Mouse (Mus musculus) heart, adult 2 months (tissue): ENCODE measurements around the gene Ptgdr. TPM values are rescaled to one million over a fixed set of nuclear protein-coding genes. Genes with fewer than 3 reads are reported as not detected.
"Not testable (repeated sequence)": the region's sequence is repeated elsewhere in the genome, so short reads cannot be mapped to it uniquely, and the experiment has no call there.

Experiments used
- DNase-seq, 2 experiments: peaks; one replicate each; pipeline ENCODE4 v3.0.0; 2021
- H3K27ac ChIP-seq: fragments of 200-600 bp; 2 replicates; pipeline ENCODE4 v1.8.1; 2022
- H3K27me3 ChIP-seq: fragments of 200-500 bp; 2 replicates; pipeline ENCODE4 v1.6.1; 2012; ENCODE audit warnings: mild to moderate bottlenecking, low read length, inconsistent platforms, mixed read lengths; ENCODE audit not compliant: control insufficient read depth, insufficient read depth
- H3K36me3 ChIP-seq: fragments of 200-500 bp; 2 replicates; pipeline ENCODE4 v1.6.1; 2012; ENCODE audit warnings: low read length, inconsistent platforms; ENCODE audit not compliant: control insufficient read depth, insufficient read depth
- H3K4me1 ChIP-seq: fragments of 200-500 bp; 2 replicates; pipeline ENCODE4 v1.6.1; 2011; ENCODE audit warnings: low read length; ENCODE audit not compliant: control insufficient read depth, insufficient read depth
- H3K4me3 ChIP-seq: fragments of 200-600 bp; 2 replicates; pipeline ENCODE4 v1.8.1; 2022
- H3K79me2 ChIP-seq: fragments of 200-500 bp; replicated peaks from 2 replicates; pipeline ENCODE4 v1.6.1; 2012; ENCODE audit warnings: mild to moderate bottlenecking, inconsistent platforms, low read length, moderate library complexity, mixed read lengths; ENCODE audit not compliant: control insufficient read depth, insufficient read depth
- H3K9ac ChIP-seq: fragments of 200-500 bp; 2 replicates; pipeline ENCODE4 v1.6.1; 2012; ENCODE audit warnings: low read depth, mild to moderate bottlenecking, control low read depth, inconsistent platforms, low read length, mixed read lengths
- CTCF ChIP-seq: fragments of 200-600 bp; IDR thresholded peaks from 2 replicates; pipeline ENCODE4 v1.8.1; 2022; ENCODE audit warnings: antibody characterized with exemption, mild to moderate bottlenecking, moderate library complexity
- EP300 ChIP-seq: fragments of 200-500 bp; IDR thresholded peaks from 2 replicates; pipeline ENCODE4 v1.6.1; 2011; ENCODE audit warnings: low read depth, low read length, control low read depth; ENCODE audit not compliant: insufficient read depth
- POLR2A ChIP-seq: fragments of 200-500 bp; IDR thresholded peaks from 2 replicates; pipeline ENCODE4 v1.6.1; 2011; ENCODE audit warnings: mild to moderate bottlenecking, low read depth, low read length, control low read depth; ENCODE audit not compliant: insufficient read depth
- WGBS: fragments of 180-500 bp; shearing (Covaris S2); methylation state at CpG from one replicate; pipeline ENCODE4 v1.1.7; 2018; 5-methylcytosine and 5-hydroxymethylcytosine counted together
- intact Hi-C: fragments of 180-260 bp; cut with DNase I; formaldehyde crosslinking; loops from one replicate; pipeline ENCODE4 v1.15.1; 2025
- polyA plus RNA-seq: library from polyadenylated mRNA; depleted of rRNA; stranded (reverse); fragments of >200 nt; gene quantifications from 2 replicates; pipeline ENCODE4 v1.2.3, GENCODE M21; 2012
- total RNA-seq, 2 experiments: library from RNA; stranded (reverse); gene quantifications; 2 replicates each; pipeline ENCODE4 v1.2.3; 2021

The Ptgdr gene
- total and polyA plus RNA-seq, 3 experiments, result not detected

- no peak for TF ChIP-seq CTCF
- TF ChIP-seq EP300, result no peak
- no peak for TF ChIP-seq POLR2A
- H3K9ac ChIP-seq, result no peak overlapping the region
- intact Hi-C loops, result no loop called here
- no peaks in the 10 kb centered on the region for H3K36me3 ChIP-seq
- no peak overlapping the region for H3K4me3 ChIP-seq
- H3K4me1 ChIP-seq, result no peaks in the 10 kb centered on the region
- WGBS, result 66% methylated on average over 6 of the region's 6 CpGs
- no peaks in the 10 kb centered on the region for H3K79me2 ChIP-seq
- H3K27me3 ChIP-seq, result no peaks in the 10 kb centered on the region
- no peak overlapping the region for H3K27ac ChIP-seq
- DNase-seq, result no peak
Measured at GRCm38 (mm10) chr14:44846558-44847263, 12.5 kb downstream of the Ptgdr start.

GRCm38 (mm10) chr14:44843768-44844755 is 15.1 kb downstream of the Ptgdr start:
- 35% methylated on average over 15 of the region's 15 CpGs for WGBS
- no peaks in the 10 kb centered on the region for H3K4me1 ChIP-seq
- no peaks in the 10 kb centered on the region for H3K79me2 ChIP-seq
- TF ChIP-seq POLR2A, result no peak
- no peak for TF ChIP-seq EP300
- TF ChIP-seq CTCF, result no peak
- H3K27ac ChIP-seq, result no peak overlapping the region
- H3K4me3 ChIP-seq, result no peak overlapping the region
- intact Hi-C loops, result no loop called here
- H3K27me3 ChIP-seq, result no peaks in the 10 kb centered on the region
- H3K36me3 ChIP-seq, result no peaks in the 10 kb centered on the region
- DNase-seq, result no peak
- no peak overlapping the region for H3K9ac ChIP-seq

GRCm38 (mm10) chr14:44838685-44839084 is 20.5 kb downstream of the Ptgdr start:
- Histone ChIP-seq H3K27me3 (no peaks in the 10 kb centered on the region), H3K79me2 (no peaks in the 10 kb centered on the region), H3K4me3 (no peak overlapping the region), H3K9ac (no peak overlapping the region), H3K36me3 (no peaks in the 10 kb centered on the region), H3K4me1 (no peaks in the 10 kb centered on the region), H3K27ac (no peak overlapping the region)
- intact Hi-C loops, result no loop called here
- no peak for DNase-seq
- TF ChIP-seq EP300, result no peak
- no peak for TF ChIP-seq POLR2A
- 41% methylated on average over 1 of the region's 1 CpGs for WGBS

GRCm38 (mm10) chr14:44835132-44835531 is 24.0 kb downstream of the Ptgdr start:
- 62% methylated on average over 2 of the region's 2 CpGs for WGBS
- Histone ChIP-seq H3K4me1 (no peaks in the 10 kb centered on the region), H3K79me2 (no peaks in the 10 kb centered on the region), H3K27me3 (no peaks in the 10 kb centered on the region), H3K9ac (no peak overlapping the region), H3K36me3 (no peaks in the 10 kb centered on the region), H3K4me3 (no peak overlapping the region), H3K27ac (no peak overlapping the region)
- TF ChIP-seq CTCF (no peak), EP300 (no peak), POLR2A (no peak)
- DNase-seq, result no peak
- intact Hi-C loops, result no loop called here

- intact Hi-C loops, H3K79me2 ChIP-seq, H3K27ac ChIP-seq, H3K9ac ChIP-seq, H3K27me3 ChIP-seq, DNase-seq, H3K36me3 ChIP-seq, H3K4me3 ChIP-seq, H3K4me1 ChIP-seq: not testable (repeated sequence)
- 58% methylated on average over 3 of the region's 3 CpGs for WGBS
Measured at GRCm38 (mm10) chr14:44834134-44834533, 25.0 kb downstream of the Ptgdr start.

- not testable (repeated sequence) for H3K9ac ChIP-seq, H3K79me2 ChIP-seq, DNase-seq, H3K27ac ChIP-seq, H3K4me3 ChIP-seq, H3K4me1 ChIP-seq, H3K27me3 ChIP-seq, H3K36me3 ChIP-seq
- intact Hi-C loops, result loop anchor here (1.0 kb wide), 1 partner anchor 156 kb away; no protein-coding TSS in a partner anchor
- WGBS, result 90% methylated on average over 4 of the region's 4 CpGs
Measured at GRCm38 (mm10) chr14:44833096-44833495, 26.1 kb downstream of the Ptgdr start.
